Mouse (Mus musculus): ENCODE data around the gene Syt7. TPM values are rescaled to one million over a fixed set of nuclear protein-coding genes. Genes with fewer than 3 reads are reported as not detected.

Syt7 gene
- polyA plus RNA-seq, 1 experiment from 2014 or later, result 1.5 TPM

GRCm38 (mm10) chr19:10497512-10498160 is 108.7 kb downstream of the Syt7 start:
- no peaks in the 10 kb centered on the region for H3K9me3 ChIP-seq
- no peaks in the 10 kb centered on the region for H3K27me3 ChIP-seq (ENCODE audit: insufficient read depth, poor library complexity, severe bottlenecking)
- WGBS, result 64% methylated on average over 8 of the region's 8 CpGs
- no peak overlapping the region for H3K27ac ChIP-seq
- DNase-seq (ENCODE audit: low spot score), result no peak
- H3K4me1 ChIP-seq (replicated peaks), result peaks cover 5% of the 10 kb centered on the region; the same call in 1 of the 2 replicates
- peaks cover 40% of the 10 kb centered on the region for H3K36me3 ChIP-seq
- H3K4me3 ChIP-seq, result no peak overlapping the region

- H3K27ac ChIP-seq, result no peak overlapping the region
- no peak overlapping the region for H3K4me3 ChIP-seq
- H3K4me1 ChIP-seq (replicated peaks), result peaks cover 3% of the 10 kb centered on the region; the same call in 1 of the 2 replicates
- WGBS, result 95% methylated on average over 8 of the region's 8 CpGs
- DNase-seq (ENCODE audit: low spot score), result no peak
- no peaks in the 10 kb centered on the region for H3K27me3 ChIP-seq (ENCODE audit: insufficient read depth, poor library complexity, severe bottlenecking)
- no peaks in the 10 kb centered on the region for H3K9me3 ChIP-seq
- peaks cover 60% of the 10 kb centered on the region for H3K36me3 ChIP-seq
These were observed 111.7 kb downstream of the Syt7 start for GRCm38 (mm10) chr19:10500581-10500980.

- Histone ChIP-seq H3K27ac (no peak overlapping the region), H3K9me3 (no peaks in the 10 kb centered on the region), H3K27me3 (ENCODE audit: insufficient read depth, poor library complexity, severe bottlenecking) (no peaks in the 10 kb centered on the region), H3K4me3 (no peak overlapping the region), H3K4me1 (replicated peaks) (peaks cover 3% of the 10 kb centered on the region; the same call in 1 of the 2 replicates), H3K36me3 (peaks cover 77% of the 10 kb centered on the region)
- WGBS, result 14% methylated on average over 4 of the region's 4 CpGs
- peak; percentile 55 for DNase-seq (ENCODE audit: low spot score)
These were observed 113.7 kb downstream of the Syt7 start for GRCm38 (mm10) chr19:10502571-10502970.

Other genes starting within 250 kb of the Syt7 start
- gene Fads1, start 206.2 kb upstream of the Syt7 start, polyA plus RNA-seq (2016; fragmentation: Nextera tagmentation; extraction: Ambion mirVana), result 162 and 170 TPM in 2 replicates
- gene Tmem258, start 185.1 kb upstream of the Syt7 start, polyA plus RNA-seq (2016; fragmentation: Nextera tagmentation; extraction: Ambion mirVana), result 387 and 389 TPM in 2 replicates
- 135 and 181 TPM in 2 replicates for gene Fen1, start 184.9 kb upstream of the Syt7 start, polyA plus RNA-seq (2016; fragmentation: Nextera tagmentation; extraction: Ambion mirVana)
- 2.1 and 2.7 TPM in 2 replicates for gene Myrf, start 148.3 kb upstream of the Syt7 start, polyA plus RNA-seq (2016; fragmentation: Nextera tagmentation; extraction: Ambion mirVana)
- gene Dagla, start 84.2 kb upstream of the Syt7 start, polyA plus RNA-seq (2016; fragmentation: Nextera tagmentation; extraction: Ambion mirVana), result 2.1 and 3.4 TPM in 2 replicates
- gene Lrrc10b, start 68.4 kb downstream of the Syt7 start, polyA plus RNA-seq (2016; fragmentation: Nextera tagmentation; extraction: Ambion mirVana), result 1.9 and 2.0 TPM in 2 replicates
- gene Ppp1r32, start 93.8 kb downstream of the Syt7 start, polyA plus RNA-seq (2016; fragmentation: Nextera tagmentation; extraction: Ambion mirVana), result 0.70 and 2.7 TPM in 2 replicates
- gene Cpsf7, start 136.2 kb downstream of the Syt7 start, polyA plus RNA-seq (2016; fragmentation: Nextera tagmentation; extraction: Ambion mirVana), result 55.4 and 65.4 TPM in 2 replicates
- 62.4 and 63.2 TPM in 2 replicates for gene Sdhaf2, start 137.1 kb downstream of the Syt7 start, polyA plus RNA-seq (2016; fragmentation: Nextera tagmentation; extraction: Ambion mirVana)
- gene Tmem216, start 167.1 kb downstream of the Syt7 start, polyA plus RNA-seq (2016; fragmentation: Nextera tagmentation; extraction: Ambion mirVana), result 59.1 and 61.8 TPM in 2 replicates
- 14.2 and 17.0 TPM in 2 replicates for gene Cyb561a3, start 188.1 kb downstream of the Syt7 start, polyA plus RNA-seq (2016; fragmentation: Nextera tagmentation; extraction: Ambion mirVana)
- 62.4 and 66.3 TPM in 2 replicates for gene Tmem138, start 188.3 kb downstream of the Syt7 start, polyA plus RNA-seq (2016; fragmentation: Nextera tagmentation; extraction: Ambion mirVana)
- gene Ddb1, start 216.2 kb downstream of the Syt7 start, polyA plus RNA-seq (2016; fragmentation: Nextera tagmentation; extraction: Ambion mirVana), result 461 and 484 TPM in 2 replicates
- 21.6 and 23.3 TPM in 2 replicates for gene Tkfc, start 216.6 kb downstream of the Syt7 start, polyA plus RNA-seq (2016; fragmentation: Nextera tagmentation; extraction: Ambion mirVana)
- gene Vwce, start 245.1 kb downstream of the Syt7 start, polyA plus RNA-seq (2016; fragmentation: Nextera tagmentation; extraction: Ambion mirVana), result 0.89 and 1.0 TPM in 2 replicates